Mouse (Mus musculus) yolk sac, embryonic 10.5 days (tissue): Measurements from ENCODE around the gene Slc46a2.

Source experiments
- DNase-seq: peaks from one replicate; pipeline ENCODE4 v3.0.0-alpha.2; 2017; ENCODE audit warnings: low spot score

Slc46a2 gene

GRCm38 (mm10) chr4:59891723-59892416, 23.0 kb downstream of the Slc46a2 start:
- no peak for DNase-seq

- DNase-seq: no peak
These were observed 24.7 kb downstream of the Slc46a2 start for GRCm38 (mm10) chr4:59890086-59890600.

- DNase-seq: no peak
These were observed 26.8 kb downstream of the Slc46a2 start for GRCm38 (mm10) chr4:59888014-59888413.

DNA sequence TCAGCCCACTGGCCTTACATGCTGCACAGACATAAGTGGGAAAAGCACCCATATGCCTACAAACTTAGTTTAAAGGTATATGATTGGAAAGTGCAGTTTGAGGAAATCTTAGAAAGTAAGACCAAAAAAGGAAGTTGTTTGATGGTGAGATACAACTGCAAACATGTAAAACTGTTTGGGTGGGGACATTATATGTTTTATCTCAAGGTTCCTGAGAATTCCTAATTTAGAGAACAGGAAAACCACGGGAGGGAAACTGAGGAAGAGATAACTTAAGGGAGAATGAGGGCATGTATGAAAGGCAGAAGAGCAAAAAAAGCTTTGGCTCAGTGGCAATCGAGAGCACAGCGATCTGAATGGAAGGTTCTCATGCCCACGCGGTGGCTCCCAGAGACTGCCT, 27.8 kb downstream of the Slc46a2 start:
- no peak for DNase-seq

DNA sequence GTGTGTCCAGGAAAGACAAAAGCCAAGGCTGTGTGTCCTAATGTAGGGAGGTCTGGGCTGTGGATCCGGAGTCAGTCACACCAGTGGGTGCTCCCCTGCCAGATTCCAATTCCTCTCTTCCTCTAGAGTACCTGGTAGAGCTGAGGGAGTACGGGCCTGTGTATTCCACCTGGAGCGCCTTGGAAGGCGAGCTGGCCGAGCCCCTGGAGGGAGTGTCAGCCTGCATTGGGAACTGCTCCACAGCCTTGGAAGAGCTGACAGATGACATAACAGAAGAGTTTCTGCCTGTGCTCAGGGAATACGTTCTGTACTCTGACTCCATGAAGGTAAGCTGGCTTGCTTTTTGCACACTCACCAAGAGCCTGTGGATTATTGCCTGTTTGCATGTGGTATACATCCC, 28.6 kb downstream of the Slc46a2 start:
- no peak for DNase-seq

GRCm38 (mm10) chr4:59884136-59884696, 30.6 kb downstream of the Slc46a2 start:
- DNase-seq: no peak

- DNase-seq: no peak
These were observed 33.6 kb downstream of the Slc46a2 start for GRCm38 (mm10) chr4:59881210-59881609.

- DNase-seq: no peak
These were observed 34.1 kb downstream of the Slc46a2 start for GRCm38 (mm10) chr4:59880725-59881124.

DNA sequence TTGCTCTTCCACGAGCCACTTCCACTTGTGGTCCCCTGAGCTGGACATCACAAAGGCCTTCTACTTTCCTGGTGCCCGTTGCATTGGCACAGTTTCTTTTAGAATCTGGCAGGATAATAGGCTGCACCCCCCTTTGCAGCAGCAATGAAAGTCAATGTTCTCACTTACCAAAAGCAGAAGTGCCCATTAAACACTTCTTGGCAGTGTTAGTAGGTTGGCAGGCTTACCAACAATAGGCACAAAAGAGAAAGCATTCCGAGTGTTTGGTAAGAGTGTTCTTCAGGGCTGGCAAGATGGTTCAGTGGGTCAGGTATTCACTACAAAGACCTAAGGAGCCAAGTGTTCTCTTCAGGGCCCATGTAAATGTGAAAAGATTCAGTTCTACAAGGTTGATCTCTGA, 35.4 kb downstream of the Slc46a2 start:
- no peak for DNase-seq

GRCm38 (mm10) chr4:59878595-59878994, 36.3 kb downstream of the Slc46a2 start:
- DNase-seq: no peak

GRCm38 (mm10) chr4:59877025-59877424, 37.8 kb downstream of the Slc46a2 start:
- DNase-seq: no peak

DNA sequence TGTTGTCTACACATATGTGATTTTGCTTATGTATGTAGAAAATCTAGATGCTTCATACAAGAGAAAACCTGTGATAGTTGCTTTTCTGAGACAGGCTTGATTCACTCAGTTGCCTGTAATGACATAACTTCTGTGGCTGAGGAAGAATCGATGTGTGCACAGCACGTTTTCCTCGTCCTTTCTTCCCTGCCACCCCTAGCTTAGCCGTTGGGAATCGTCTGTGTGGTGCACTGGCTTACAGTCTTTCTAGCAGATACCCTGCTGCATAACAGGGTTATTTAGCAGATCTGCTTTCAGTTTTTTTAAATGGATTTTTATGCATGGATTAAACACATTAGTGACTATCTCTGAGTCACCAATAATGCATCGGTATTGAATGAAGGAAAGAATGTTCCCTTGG, 38.3 kb downstream of the Slc46a2 start:
- DNase-seq: no peak

- no peak for DNase-seq
These were observed 41.0 kb downstream of the Slc46a2 start for GRCm38 (mm10) chr4:59873830-59874229.

DNA sequence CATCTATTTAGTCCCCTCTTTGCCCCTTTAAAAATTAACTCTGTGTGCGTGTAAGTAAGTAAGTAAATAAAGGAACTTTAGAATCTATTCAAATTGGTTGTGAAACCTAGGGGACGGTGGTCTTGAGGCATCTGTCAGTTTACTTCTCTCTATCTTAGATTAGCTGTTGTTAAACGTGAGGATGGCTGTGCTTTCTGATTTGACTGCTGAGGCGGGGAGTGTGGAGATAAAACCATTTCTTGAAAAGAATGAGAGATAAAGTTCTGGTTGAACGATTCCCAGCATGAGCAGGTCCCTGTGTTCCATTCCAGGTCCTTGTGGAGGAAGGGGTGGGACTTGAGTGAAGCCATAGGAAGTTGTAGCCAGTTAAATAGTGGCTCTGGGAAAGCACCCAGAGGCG, 41.6 kb downstream of the Slc46a2 start:
- no peak for DNase-seq

DNA sequence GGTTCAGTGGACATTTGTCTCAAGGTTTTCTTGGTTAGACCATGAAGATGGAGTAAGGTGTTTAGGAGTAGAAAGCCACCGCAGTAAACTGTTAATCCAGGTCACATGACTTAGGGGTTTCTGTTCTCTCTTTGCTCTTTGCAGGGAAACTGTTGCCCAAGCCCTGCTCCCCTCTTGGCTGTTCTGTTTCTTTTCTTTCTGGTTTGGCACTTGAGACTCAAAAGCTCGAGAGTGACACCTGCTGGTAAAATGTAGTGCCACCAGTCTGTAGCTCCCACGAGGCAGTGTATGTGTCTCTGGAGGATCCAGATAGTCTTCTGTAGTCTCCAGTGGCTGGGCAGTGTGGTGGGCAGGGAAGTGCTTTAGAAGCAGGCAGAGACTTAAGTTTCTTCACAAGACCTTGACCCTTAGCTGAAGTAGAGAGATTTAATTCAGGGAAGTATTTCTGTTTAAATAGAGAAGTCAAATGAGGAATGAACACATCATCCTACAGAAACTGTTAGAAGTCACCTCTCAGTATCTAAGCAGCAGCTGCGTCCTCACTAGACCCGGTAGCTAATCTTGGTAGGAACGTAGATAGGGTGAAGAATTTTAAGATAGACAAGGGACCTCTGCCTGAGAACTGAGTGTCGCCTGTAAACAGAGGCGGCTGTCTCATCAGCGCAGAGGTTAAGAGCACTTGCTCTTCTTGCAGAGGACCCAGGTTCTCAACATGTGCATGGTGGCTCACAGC, 43.8 kb downstream of the Slc46a2 start:
- DNase-seq: peak; percentile 69

- no peak for DNase-seq
These were observed 44.4 kb downstream of the Slc46a2 start for GRCm38 (mm10) chr4:59870433-59870832.

DNA sequence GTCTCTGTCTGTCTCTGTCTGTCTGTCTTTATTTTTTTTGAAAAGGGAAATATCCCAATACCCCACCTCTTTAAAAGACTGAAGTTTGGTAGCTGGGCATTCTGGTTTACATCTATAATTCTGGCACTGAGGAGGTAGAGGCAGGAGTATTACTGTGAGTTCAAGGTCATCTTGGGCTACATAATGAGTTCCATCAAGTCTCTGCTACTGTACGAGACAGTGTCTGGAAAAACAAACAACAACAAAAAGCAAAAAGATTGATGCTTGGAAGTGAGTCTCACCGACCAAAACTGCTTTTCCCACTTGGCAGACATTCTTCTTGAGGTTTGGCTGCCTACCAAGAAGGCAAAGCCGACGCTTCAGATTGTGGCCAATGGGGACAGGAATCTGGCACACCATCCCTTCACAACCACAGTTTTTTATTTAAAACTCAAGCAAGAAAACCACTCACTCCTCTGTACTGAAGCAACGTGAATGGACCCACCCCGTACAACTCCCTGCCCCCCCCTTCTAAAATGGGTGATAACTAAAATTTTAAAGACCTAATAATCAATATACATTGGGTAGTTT, 45.3 kb downstream of the Slc46a2 start:
- no peak for DNase-seq

DNA sequence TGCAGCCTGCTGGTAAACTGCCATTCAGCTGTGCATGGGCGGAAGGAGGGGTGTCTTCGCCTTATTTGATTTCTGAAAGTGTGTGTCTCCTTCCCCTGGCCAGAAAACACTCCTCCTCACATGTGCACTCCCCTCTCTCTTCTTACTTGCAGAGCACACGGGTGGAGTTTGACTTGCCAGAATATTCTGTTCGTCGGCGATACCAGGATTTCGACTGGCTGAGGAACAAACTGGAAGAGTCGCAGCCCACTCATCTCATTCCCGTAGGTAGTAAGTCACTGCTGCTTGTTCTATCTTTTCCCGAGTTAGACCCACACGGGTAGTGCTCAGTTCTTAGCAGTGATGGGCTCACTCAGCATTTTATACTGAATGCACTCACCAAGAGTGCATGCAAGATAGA, 46.8 kb downstream of the Slc46a2 start:
- DNase-seq: no peak

DNA sequence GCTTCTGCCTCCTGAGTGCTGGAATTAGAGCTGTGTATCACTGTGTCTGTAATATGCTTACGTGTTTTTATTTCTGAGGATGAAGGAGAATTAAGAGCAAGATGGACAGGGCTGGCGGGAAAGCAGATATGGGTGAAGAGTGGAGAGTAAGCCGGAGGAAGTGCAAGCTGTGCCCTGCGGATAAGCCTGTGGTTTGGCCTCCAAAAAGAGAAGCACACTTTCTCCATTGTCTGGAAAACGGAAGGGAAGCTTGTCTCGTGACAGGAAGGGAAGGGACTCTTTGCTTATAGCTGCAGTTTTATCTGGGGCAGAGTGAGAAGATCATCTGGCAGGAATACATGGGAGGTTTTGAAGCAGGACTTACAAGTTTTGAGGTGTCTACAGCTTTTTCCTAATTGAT, 51.0 kb downstream of the Slc46a2 start:
- DNase-seq: no peak

GRCm38 (mm10) chr4:59862335-59862734, 52.5 kb downstream of the Slc46a2 start:
- DNase-seq: no peak

DNA sequence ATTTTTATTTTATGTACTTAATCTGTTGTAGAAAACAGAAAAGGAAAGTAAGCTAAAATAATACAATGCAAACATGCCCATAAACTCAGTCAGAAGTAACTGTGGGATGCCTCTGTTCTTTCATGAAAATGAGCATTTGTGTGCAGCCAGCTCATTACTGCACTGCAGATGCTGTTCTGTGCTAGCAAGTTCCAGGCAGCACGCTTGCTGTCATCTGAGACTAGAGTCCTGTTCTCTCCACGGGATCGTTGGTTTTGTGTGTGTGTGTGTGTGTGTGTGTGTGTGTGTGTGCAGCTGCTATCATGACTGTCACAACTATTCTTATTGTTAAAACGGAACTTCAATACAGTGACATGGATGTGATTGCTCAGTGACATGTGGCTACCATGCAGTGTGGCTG, 53.0 kb downstream of the Slc46a2 start:
- no peak for DNase-seq

DNA sequence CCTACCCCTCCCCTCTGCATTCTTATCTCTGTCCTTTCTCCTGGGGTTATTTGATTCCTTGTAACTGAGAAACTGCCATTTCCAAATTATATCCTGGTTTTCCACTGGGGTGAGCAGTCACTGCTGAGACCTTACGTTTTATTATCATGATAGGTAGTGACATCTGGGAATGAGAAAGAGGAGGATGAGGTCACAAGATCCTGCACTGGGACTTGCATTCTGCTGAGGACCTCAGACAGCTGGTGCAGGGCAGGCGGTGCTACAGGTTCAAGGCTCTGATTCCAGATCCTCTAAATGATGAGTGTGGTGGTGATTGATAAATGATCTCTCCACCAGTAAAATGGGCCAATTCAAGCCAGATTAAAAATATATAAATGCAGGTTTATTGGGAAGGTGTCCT, 54.4 kb downstream of the Slc46a2 start:
- DNase-seq: no peak
